ENCODE assay signal across 23 mouse cellular contexts in the genomic region with DNA sequence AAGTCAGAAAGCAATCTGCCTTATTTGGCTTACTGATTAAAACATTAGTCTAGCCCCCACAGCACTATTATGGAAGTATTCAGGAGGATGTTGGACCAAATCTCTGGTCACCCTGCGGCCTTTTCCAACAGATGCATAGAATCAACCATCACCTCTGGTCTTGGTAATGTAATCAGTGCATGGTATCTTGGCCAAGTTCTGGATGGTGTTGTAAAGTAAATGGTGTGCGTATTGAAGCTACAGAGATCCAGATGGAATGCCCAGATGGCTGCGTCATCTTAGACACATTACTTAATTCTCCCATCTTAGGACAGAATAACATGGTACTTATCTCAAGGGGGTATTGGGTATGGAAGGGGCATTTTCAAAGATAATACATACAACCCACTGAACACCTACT. TPM values are rescaled to one million over a fixed set of nuclear protein-coding genes. Genes with fewer than 3 reads are reported as not detected.
DNase-seq lines count a peak whose midpoint lies in the region; ATAC-seq and TF ChIP-seq lines count a peak whose summit lies in the region.
"Had no signal": no experiment of that assay in that cellular context is flagged by ENCODE, and none has a peak within 500 bp of the region (broad histone marks: within the 10 kb centered on the region; RNA-seq: fewer than 3 reads in every experiment).

No protein-coding gene starts in this region.

- 65% methylated on average over 3 of the region's 3 CpGs for WGBS in lung, embryonic 14.5 days
- WGBS in lung, adult 2 months = 75% methylated on average over 3 of the region's 3 CpGs
- WGBS in forebrain, embryonic 12.5 days = 89% methylated on average over 3 of the region's 3 CpGs
- 77% methylated on average over 3 of the region's 3 CpGs for WGBS in forebrain, embryonic 14.5 days
- 97% methylated on average over 3 of the region's 3 CpGs for WGBS in midbrain, postnatal 0 days

- peak; percentile 60 for ATAC-seq in lung, embryonic 14.5 days (ENCODE audit: insufficient read depth)
- no peak for ATAC-seq in forebrain, embryonic 12.5 days (ENCODE audit: low FRiP score)
- no peak for ATAC-seq in forebrain, embryonic 14.5 days
- ATAC-seq in midbrain, postnatal 0 days (ENCODE audit: low FRiP score) = no peak
- ATAC-seq: CD4-positive, CD25-positive, alpha-beta regulatory T cell, adult 4 months; inflammation-experienced regulatory T-cells, adult 6 months had no signal

- DNase-seq in lung, embryonic 14.5 days = peak; percentile 69
- DNase-seq in lung, adult 2 months = no peak
- peak; percentile 7 for DNase-seq in lung, postnatal 10 days
- no peak for DNase-seq in lung, postnatal 14 days
- peak; percentile 20 for DNase-seq in forebrain, embryonic 14.5 days (ENCODE audit: low spot score)
- no peak for DNase-seq in cerebellum, postnatal 36 days
- no peak for DNase-seq in midbrain, postnatal 0 days (ENCODE audit: low spot score)
- DNase-seq: adrenal gland, adult 2 months; cerebellum, adult 11-12 months; cerebellum, adult 8-10 months; gastrocnemius, postnatal 25 days had no signal

- no peak for TF ChIP-seq POLR2A in lung, adult 2 months (IDR thresholded peaks at IDR 0.05; ENCODE audit: borderline replicate concordance, extremely low read depth, low read depth, low read length)

- H3K4me3 ChIP-seq in lung, embryonic 14.5 days (ENCODE audit: low read depth, low read length) = no peak overlapping the region
- H3K4me3 ChIP-seq in lung, adult 2 months (replicated peaks; ENCODE audit: extremely low read depth, low read depth, low read length) = no peak overlapping the region
- no peak overlapping the region for H3K4me3 ChIP-seq in forebrain, embryonic 12.5 days (replicated peaks)
- no peak overlapping the region for H3K4me3 ChIP-seq in forebrain, embryonic 14.5 days (ENCODE audit: low read depth, low read length)
- H3K4me3 ChIP-seq in midbrain, postnatal 0 days (ENCODE audit: low read depth, low read length) = no peak overlapping the region
- H3K4me3 ChIP-seq: heart, adult 2 months; heart, embryonic 13.5 days had no signal

- no peaks in the 10 kb centered on the region for H3K4me1 ChIP-seq in lung, embryonic 14.5 days (ENCODE audit: insufficient read depth)
- no peaks in the 10 kb centered on the region for H3K4me1 ChIP-seq in lung, adult 2 months (ENCODE audit: control insufficient read depth, insufficient read depth, low read length)
- H3K4me1 ChIP-seq in forebrain, embryonic 12.5 days = peaks cover 34% of the 10 kb centered on the region
- peaks cover 27% of the 10 kb centered on the region for H3K4me1 ChIP-seq in forebrain, embryonic 14.5 days (ENCODE audit: control insufficient read depth, insufficient read depth, low read length)
- H3K4me1 ChIP-seq in midbrain, postnatal 0 days (ENCODE audit: insufficient read depth, low read length) = no peaks in the 10 kb centered on the region

- no peak overlapping the region for H3K4me2 ChIP-seq in lung, embryonic 14.5 days
- no peak overlapping the region for H3K4me2 ChIP-seq in forebrain, embryonic 12.5 days
- no peak overlapping the region for H3K4me2 ChIP-seq in forebrain, embryonic 14.5 days (ENCODE audit: low read length)
- H3K4me2 ChIP-seq in midbrain, postnatal 0 days (ENCODE audit: low read depth, low read length, poor library complexity, severe bottlenecking) = no peak overlapping the region
- H3K4me2 ChIP-seq: heart, embryonic 13.5 days; hindbrain, embryonic 14.5 days had no signal

- H3K9ac ChIP-seq in lung, embryonic 14.5 days = no peak overlapping the region
- H3K9ac ChIP-seq in forebrain, embryonic 12.5 days = no peak overlapping the region
- H3K9ac ChIP-seq in forebrain, embryonic 14.5 days (ENCODE audit: low read length) = no peak overlapping the region
- H3K9ac ChIP-seq in midbrain, postnatal 0 days (replicated peaks; ENCODE audit: low read length, poor library complexity, severe bottlenecking) = no peak overlapping the region
- H3K9ac ChIP-seq: heart, embryonic 13.5 days; hindbrain, embryonic 14.5 days had no signal

- no peaks in the 10 kb centered on the region for H3K9me3 ChIP-seq in lung, embryonic 14.5 days (ENCODE audit: low read depth, low read length)
- peaks cover 3% of the 10 kb centered on the region; the same call in 1 of the 2 replicates for H3K9me3 ChIP-seq in forebrain, embryonic 12.5 days
- H3K9me3 ChIP-seq in forebrain, embryonic 14.5 days (replicated peaks; ENCODE audit: control insufficient read depth, low read length) = 0 out of 2 replicates have a peak, but pooled peaks cover 5% of the 10 kb centered on the region
- H3K9me3 ChIP-seq in midbrain, postnatal 0 days (ENCODE audit: low read length) = 0 out of 2 replicates have a peak, but pooled peaks cover 5% of the 10 kb centered on the region
- H3K9me3 ChIP-seq: heart, embryonic 10.5 days had no signal

- H3K27me3 ChIP-seq in lung, embryonic 14.5 days (ENCODE audit: insufficient read depth, low read length) = peaks cover 29% of the 10 kb centered on the region; the same call in 1 of the 2 replicates
- peaks cover 18% of the 10 kb centered on the region; the same call in 1 of the 2 replicates for H3K27me3 ChIP-seq in forebrain, embryonic 12.5 days
- H3K27me3 ChIP-seq in forebrain, embryonic 14.5 days (replicated peaks; ENCODE audit: control insufficient read depth, insufficient read depth, low read length) = no peaks in the 10 kb centered on the region
- H3K27me3 ChIP-seq in midbrain, postnatal 0 days (ENCODE audit: insufficient read depth, low read length) = peaks cover 28% of the 10 kb centered on the region

- TF ChIP-seq CTCF in lung, embryonic 14.5 days (IDR thresholded peaks at IDR 0.05; ENCODE audit: low read depth) = no peak
- TF ChIP-seq CTCF in lung, adult 2 months (IDR thresholded peaks at IDR 0.05; ENCODE audit: insufficient read depth, low read length) = no peak
- no peak for TF ChIP-seq CTCF in midbrain, postnatal 0 days (IDR thresholded peaks at IDR 0.05)

- no peak overlapping the region for H3K27ac ChIP-seq in lung, embryonic 14.5 days (ENCODE audit: low read depth)
- H3K27ac ChIP-seq in forebrain, embryonic 12.5 days = peak overlapping the region; percentile 97
- peak overlapping the region; percentile 91; the same call in 1 of the 2 replicates for H3K27ac ChIP-seq in forebrain, embryonic 14.5 days (ENCODE audit: low read depth, low read length)
- H3K27ac ChIP-seq in midbrain, postnatal 0 days (ENCODE audit: low read depth, low read length) = no peak overlapping the region
- H3K27ac ChIP-seq: heart, adult 2 months; heart, embryonic 10.5 days; heart, embryonic 13.5 days; hindbrain, embryonic 14.5 days; hindbrain, postnatal 0 days had no signal

- H3K36me3 ChIP-seq in lung, embryonic 14.5 days (ENCODE audit: insufficient read depth) = no peaks in the 10 kb centered on the region
- no peaks in the 10 kb centered on the region for H3K36me3 ChIP-seq in forebrain, embryonic 12.5 days (replicated peaks)
- H3K36me3 ChIP-seq in forebrain, embryonic 14.5 days (ENCODE audit: control insufficient read depth, insufficient read depth, low read length) = no peaks in the 10 kb centered on the region
- no peaks in the 10 kb centered on the region for H3K36me3 ChIP-seq in midbrain, postnatal 0 days (ENCODE audit: insufficient read depth, low read length)
- H3K36me3 ChIP-seq: heart, embryonic 10.5 days; heart, embryonic 13.5 days had no signal

RNA-seq across cellular contexts. Expression of gene 4932438H23Rik, which starts 43.8 kb away (rescaled TPM):
- 0.11 TPM in 1 of 2 replicates, not detected in the other for polyA plus RNA-seq in lung, embryonic 14.5 days (2014; fragmentation: Nextera tagmentation; extraction: Ambion mirVana)
- polyA plus RNA-seq in lung, adult 2 months (2012; rRNA removed) = 0.23 and 0.30 TPM in 2 replicates
- polyA plus RNA-seq in forebrain, embryonic 12.5 days (2016; fragmentation: Nextera tagmentation; extraction: Ambion mirVana) = 0.43 TPM in 1 of 2 replicates, not detected in the other
- 0.48 and 1.0 TPM in 2 replicates for polyA plus RNA-seq in forebrain, embryonic 14.5 days (2014; fragmentation: Nextera tagmentation; extraction: Ambion mirVana)
- 0.77 and 1.7 TPM in 2 replicates for total RNA-seq in midbrain, postnatal 0 days (2014; rRNA removed)
- polyA plus RNA-seq in midbrain, postnatal 0 days (2015; fragmentation: Nextera tagmentation; extraction: Ambion mirVana) = 0.81 and 1.3 TPM in 2 replicates
- total RNA-seq: adrenal gland, postnatal 14 days; MEL had no signal
- polyA plus RNA-seq: adrenal gland, adult 2 months; embryonic facial prominence, embryonic 11.5 days; heart, embryonic 10.5 days; heart, embryonic 13.5 days; heart, embryonic 16.5 days had no signal

Comparison
In these comparisons a context has a peak if more than half of its experiments do, and no peak if none do; other contexts are left out.
1. DNase-seq: peak in lung, embryonic 14.5 days (single experiment), lung, postnatal 10 days (single experiment) and forebrain, embryonic 14.5 days (single experiment); none in lung, adult 2 months (single experiment), lung, postnatal 14 days (single experiment), cerebellum, postnatal 36 days (0 of 2) and midbrain, postnatal 0 days (single experiment).
2. H3K27ac ChIP-seq: peak in forebrain, embryonic 12.5 days (single experiment) and forebrain, embryonic 14.5 days (single experiment); none in lung, embryonic 14.5 days (single experiment) and midbrain, postnatal 0 days (single experiment).